Mouse (Mus musculus): ENCODE data around the gene Gm826.

Gm826 gene

GRCm38 (mm10) chr2:160354319-160354718 lies 20.4 kb upstream of the Gm826 start:
- no peak for DNase-seq (ENCODE audit: low read depth, low spot score)

GRCm38 (mm10) chr2:160353581-160353980 lies 19.6 kb upstream of the Gm826 start:
- DNase-seq (ENCODE audit: low read depth, low spot score), result no peak

- no peak for DNase-seq (ENCODE audit: low read depth, low spot score)
Observed at GRCm38 (mm10) chr2:160351038-160351574, 17.1 kb upstream of the Gm826 start.

- no peak for DNase-seq (ENCODE audit: low read depth, low spot score)
Observed at GRCm38 (mm10) chr2:160349578-160349977, 15.6 kb upstream of the Gm826 start.

GRCm38 (mm10) chr2:160348796-160349195 lies 14.8 kb upstream of the Gm826 start:
- DNase-seq (ENCODE audit: low read depth, low spot score), result no peak

GRCm38 (mm10) chr2:160348072-160348604 lies 14.2 kb upstream of the Gm826 start:
- DNase-seq (ENCODE audit: low read depth, low spot score), result no peak

- DNase-seq (ENCODE audit: low read depth, low spot score), result no peak
Observed at GRCm38 (mm10) chr2:160345644-160346043, 11.7 kb upstream of the Gm826 start.

- DNase-seq (ENCODE audit: low read depth, low spot score), result no peak
Observed at GRCm38 (mm10) chr2:160340121-160340520, 6.2 kb upstream of the Gm826 start.

GRCm38 (mm10) chr2:160339595-160339994 lies 5.6 kb upstream of the Gm826 start:
- no peak for DNase-seq (ENCODE audit: low read depth, low spot score)

GRCm38 (mm10) chr2:160336053-160336452 lies 2.1 kb upstream of the Gm826 start:
- DNase-seq (ENCODE audit: low read depth, low spot score), result no peak

- no peak for DNase-seq (ENCODE audit: low read depth, low spot score)
Observed at GRCm38 (mm10) chr2:160335043-160335442, 1.1 kb upstream of the Gm826 start.

GRCm38 (mm10) chr2:160332516-160333325 lies 1.2 kb downstream of the Gm826 start:
- DNase-seq (ENCODE audit: low read depth, low spot score), result no peak

GRCm38 (mm10) chr2:160328886-160329285 lies 5.1 kb downstream of the Gm826 start:
- no peak for DNase-seq (ENCODE audit: low read depth, low spot score)

- no peak for DNase-seq (ENCODE audit: low read depth, low spot score)
Observed at GRCm38 (mm10) chr2:160327716-160328115, 6.2 kb downstream of the Gm826 start.

GRCm38 (mm10) chr2:160327167-160327566 lies 6.8 kb downstream of the Gm826 start:
- no peak for DNase-seq (ENCODE audit: low read depth, low spot score)

- DNase-seq (ENCODE audit: low read depth, low spot score), result no peak
Observed at GRCm38 (mm10) chr2:160325105-160325644, 8.8 kb downstream of the Gm826 start.

GRCm38 (mm10) chr2:160321829-160322228 lies 12.1 kb downstream of the Gm826 start:
- DNase-seq (ENCODE audit: low read depth, low spot score), result no peak

GRCm38 (mm10) chr2:160318255-160318654 lies 15.7 kb downstream of the Gm826 start:
- no peak for DNase-seq (ENCODE audit: low read depth, low spot score)

GRCm38 (mm10) chr2:160313595-160314007 lies 20.4 kb downstream of the Gm826 start:
- no peak for DNase-seq (ENCODE audit: low read depth, low spot score)

GRCm38 (mm10) chr2:160305070-160305469 lies 28.9 kb downstream of the Gm826 start:
- DNase-seq (ENCODE audit: low read depth, low spot score), result no peak

GRCm38 (mm10) chr2:160303992-160304391 lies 30.0 kb downstream of the Gm826 start:
- DNase-seq (ENCODE audit: low read depth, low spot score), result no peak

GRCm38 (mm10) chr2:160302013-160302412 lies 31.9 kb downstream of the Gm826 start:
- DNase-seq (ENCODE audit: low read depth, low spot score), result no peak

GRCm38 (mm10) chr2:160298586-160298985 lies 35.4 kb downstream of the Gm826 start:
- DNase-seq (ENCODE audit: low read depth, low spot score), result no peak
